Mouse (Mus musculus): ENCODE results near the gene Grin2c. TPM values are rescaled to one million over a fixed set of nuclear protein-coding genes. Genes with fewer than 3 reads are reported as not detected.

Gene Grin2c
- polyA plus RNA-seq, 1 experiment from 2014 or later = 0.18 TPM

DNA sequence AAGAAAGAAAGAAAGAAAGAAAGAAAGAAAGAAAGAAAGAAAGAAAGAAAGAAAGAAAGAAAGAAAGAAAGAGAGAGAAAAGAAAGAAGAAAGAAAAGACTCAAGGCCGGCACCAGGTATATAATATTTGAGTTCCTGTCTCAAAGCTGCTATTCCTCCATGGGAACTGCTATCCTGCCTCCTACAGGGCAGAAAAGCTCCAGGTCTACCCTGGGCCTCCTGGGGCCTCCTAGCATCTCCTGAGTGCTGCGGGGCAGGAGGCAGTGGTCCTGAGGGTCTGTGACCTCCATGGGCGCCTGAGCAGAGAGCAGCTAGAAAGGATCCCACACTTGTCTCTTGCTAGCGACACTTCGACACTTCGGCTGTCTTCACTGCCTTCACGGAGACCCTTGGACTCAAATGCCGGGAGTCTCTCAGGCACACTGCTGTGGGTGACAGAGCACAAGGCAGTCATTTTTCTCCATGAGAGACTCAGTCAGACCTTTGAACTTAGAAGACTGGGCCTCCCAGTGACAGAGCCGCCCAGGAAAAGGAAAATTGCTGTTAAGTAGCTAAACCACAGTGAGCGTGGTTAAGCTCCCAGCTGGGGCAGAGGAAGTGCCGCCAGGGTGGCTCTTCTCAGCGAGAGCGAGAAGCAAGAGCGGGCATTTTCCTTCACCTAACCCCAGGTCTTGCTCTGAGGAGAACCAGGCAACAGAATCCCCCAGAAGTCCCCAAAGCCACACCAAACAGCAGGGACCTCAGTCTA, 35.7 kb downstream of the Grin2c start:
- ATAC-seq (ENCODE audit: low FRiP score) (no peak), DNase-seq (ENCODE audit: low spot score, missing footprints) (no peak)
- H3K4me1 ChIP-seq (ENCODE audit: control insufficient read depth, insufficient read depth, low read length) = peaks cover 46% of the 10 kb centered on the region
- no peaks in the 10 kb centered on the region for H3K27me3 ChIP-seq (ENCODE audit: control insufficient read depth, insufficient read depth, low read length)
- no peak overlapping the region for H3K4me3 ChIP-seq (ENCODE audit: low read depth, low read length)
- no peak overlapping the region for H3K27ac ChIP-seq (ENCODE audit: low read depth, low read length)
- no peaks in the 10 kb centered on the region for H3K9me3 ChIP-seq (ENCODE audit: control insufficient read depth, low read length)
- WGBS = 58% methylated on average over 14 of the region's 14 CpGs
- H3K36me3 ChIP-seq (ENCODE audit: control insufficient read depth, insufficient read depth, low read length) = no peaks in the 10 kb centered on the region
- H3K4me2 ChIP-seq = no peak overlapping the region
- H3K9ac ChIP-seq (ENCODE audit: low read length) = no peak overlapping the region

DNA sequence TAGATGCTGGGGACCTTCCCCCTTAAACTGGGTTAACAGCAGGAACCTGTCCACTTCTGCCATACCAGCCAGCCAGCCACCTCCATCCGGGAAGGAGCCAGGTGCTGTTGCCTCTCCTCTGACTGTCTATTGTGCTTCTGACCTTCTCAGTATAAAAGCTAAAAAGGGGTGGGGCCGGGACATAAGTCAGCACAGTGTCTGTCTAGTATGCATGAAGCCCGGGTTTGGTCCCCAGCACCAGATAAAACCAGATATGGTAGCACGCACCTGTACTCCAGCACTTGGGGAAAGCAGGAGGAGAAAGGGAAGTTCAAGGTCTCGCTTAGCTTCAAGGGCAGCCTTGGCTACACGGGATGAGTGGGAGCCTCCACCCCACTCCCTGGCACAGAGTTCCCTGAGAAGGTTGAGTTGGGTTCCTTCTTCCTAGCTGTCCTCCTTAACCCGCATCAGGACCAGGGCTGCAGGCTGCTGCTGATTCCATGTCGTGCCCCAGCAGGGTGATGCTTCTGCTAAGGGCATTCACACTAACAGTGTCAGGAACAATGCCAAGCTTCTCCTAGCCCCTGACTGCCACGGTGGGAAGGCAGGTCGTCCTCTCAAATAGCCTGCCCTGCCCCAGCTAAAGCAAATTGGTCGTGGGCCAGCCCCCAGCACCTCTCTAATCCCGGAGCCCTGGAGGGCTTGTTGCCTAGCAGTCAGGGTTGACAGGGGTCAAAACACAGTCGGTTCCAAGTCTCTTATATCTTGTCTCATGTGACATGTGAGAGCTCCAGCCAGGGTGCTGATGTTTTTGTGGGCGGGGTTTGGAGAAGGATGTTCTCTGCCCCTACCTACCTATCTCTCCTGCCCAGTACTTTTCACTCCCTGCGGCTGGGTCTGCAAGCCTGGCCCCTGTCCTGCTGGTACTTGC, 37.8 kb downstream of the Grin2c start:
- Histone ChIP-seq H3K27me3 (ENCODE audit: control insufficient read depth, insufficient read depth, low read length) (no peaks in the 10 kb centered on the region), H3K4me1 (ENCODE audit: control insufficient read depth, insufficient read depth, low read length) (peaks cover 45% of the 10 kb centered on the region)

DNA sequence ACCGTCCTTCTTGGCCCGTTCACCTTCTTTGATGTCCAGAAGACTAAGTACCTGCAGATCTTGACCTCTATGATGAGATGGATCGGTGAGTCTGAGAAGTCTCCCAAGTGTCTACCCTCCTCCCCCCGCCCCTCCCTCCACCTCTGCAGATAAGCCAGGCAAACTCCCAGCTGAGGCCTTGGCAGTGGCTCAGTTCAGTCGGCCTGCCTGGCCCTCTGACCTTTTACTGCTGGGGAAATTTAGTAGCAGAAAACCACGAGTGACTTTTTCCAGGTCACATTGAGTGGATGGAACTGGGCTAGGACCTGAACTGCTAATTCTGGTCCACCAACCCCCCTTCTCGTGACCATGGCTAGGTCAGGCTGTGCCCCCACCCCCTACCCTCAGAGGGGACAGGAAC, 38.6 kb downstream of the Grin2c start:
- peaks cover 37% of the 10 kb centered on the region for H3K4me1 ChIP-seq (ENCODE audit: control insufficient read depth, insufficient read depth, low read length)
- no peaks in the 10 kb centered on the region for H3K36me3 ChIP-seq (ENCODE audit: control insufficient read depth, insufficient read depth, low read length)
- no peak overlapping the region for H3K27ac ChIP-seq (ENCODE audit: low read depth, low read length)
- DNase-seq (ENCODE audit: low spot score, missing footprints) (no peak), ATAC-seq (ENCODE audit: low FRiP score) (no peak)
- no peaks in the 10 kb centered on the region for H3K9me3 ChIP-seq (ENCODE audit: control insufficient read depth, low read length)
- WGBS = 64% methylated on average over 7 of the region's 7 CpGs
- H3K9ac ChIP-seq (ENCODE audit: low read length) = no peak overlapping the region
- H3K27me3 ChIP-seq (ENCODE audit: control insufficient read depth, insufficient read depth, low read length) = no peaks in the 10 kb centered on the region
- H3K4me3 ChIP-seq (ENCODE audit: low read depth, low read length) = no peak overlapping the region
- no peak overlapping the region for H3K4me2 ChIP-seq

More for the DNA sequence above, 37.8 kb downstream of the Grin2c start:
- H3K4me3 ChIP-seq (ENCODE audit: low read depth, low read length) = no peak overlapping the region
- no peak overlapping the region for H3K4me2 ChIP-seq
- H3K36me3 ChIP-seq (ENCODE audit: control insufficient read depth, insufficient read depth, low read length) = no peaks in the 10 kb centered on the region
- no peak for DNase-seq (ENCODE audit: low spot score, missing footprints)
- ATAC-seq (ENCODE audit: low FRiP score) = no peak
- WGBS = 52% methylated on average over 15 of the region's 15 CpGs
- H3K9me3 ChIP-seq (ENCODE audit: control insufficient read depth, low read length) = no peaks in the 10 kb centered on the region
- no peak overlapping the region for H3K9ac ChIP-seq (ENCODE audit: low read length)
- no peak overlapping the region for H3K27ac ChIP-seq (ENCODE audit: low read depth, low read length)

DNA sequence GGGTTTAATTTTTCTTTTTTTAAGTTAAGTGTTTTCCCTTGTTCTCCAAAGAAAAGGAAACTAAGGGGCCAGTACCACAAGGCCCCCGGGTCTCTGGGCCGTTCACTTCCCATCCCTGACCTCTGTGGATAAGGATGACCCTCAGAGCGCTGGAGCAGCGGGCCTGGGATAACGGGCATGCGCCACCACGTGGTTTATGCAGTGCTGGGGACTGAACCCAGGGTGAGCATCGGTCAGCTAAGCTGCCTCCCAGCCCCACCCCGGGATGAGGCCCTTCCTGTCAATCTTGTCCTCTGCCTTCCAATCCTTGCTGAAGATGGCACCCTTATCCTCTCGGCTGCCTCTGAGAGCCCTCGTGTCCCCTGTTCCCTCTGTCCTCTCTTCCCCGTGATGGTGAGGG, 39.4 kb downstream of the Grin2c start:
- 12% methylated on average over 12 of the region's 12 CpGs for WGBS
- Histone ChIP-seq H3K4me2 (no peak overlapping the region), H3K4me1 (ENCODE audit: control insufficient read depth, insufficient read depth, low read length) (peaks cover 30% of the 10 kb centered on the region)

DNA sequence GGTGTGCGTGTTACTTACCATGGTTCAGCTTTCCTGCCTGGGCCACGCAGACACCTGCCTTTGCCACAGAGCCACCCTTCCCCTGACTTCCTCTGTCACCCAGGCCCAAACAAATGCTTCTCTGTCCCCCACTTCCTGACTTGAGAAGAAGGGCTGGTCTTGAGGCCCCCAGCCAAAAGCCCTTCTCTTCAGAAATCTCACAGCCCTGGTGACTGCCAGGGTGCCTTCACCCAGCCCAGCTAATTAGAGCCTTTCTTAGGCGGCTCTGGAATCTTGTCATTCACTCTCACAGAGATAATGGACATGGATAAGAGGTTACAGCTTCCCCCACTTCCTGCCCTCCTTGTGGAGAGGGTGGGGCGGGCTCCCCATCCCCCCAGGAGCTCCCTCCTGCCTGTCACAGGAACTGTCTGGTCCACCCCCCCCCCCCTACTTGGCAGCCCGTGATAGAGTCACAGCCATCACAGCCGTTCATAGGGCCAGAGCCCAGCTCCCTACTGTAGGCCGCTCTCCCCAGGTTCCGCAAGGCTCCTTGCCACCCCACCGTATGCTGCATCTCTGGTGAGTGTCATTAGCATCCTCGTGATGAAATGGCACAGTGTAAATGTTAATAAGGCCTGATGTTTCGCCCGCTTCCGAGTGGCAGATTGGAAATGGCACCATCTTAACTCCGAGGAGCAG, 40.1 kb downstream of the Grin2c start:
- H3K4me3 ChIP-seq (ENCODE audit: low read depth, low read length) = no peak overlapping the region
- H3K36me3 ChIP-seq (ENCODE audit: control insufficient read depth, insufficient read depth, low read length) = no peaks in the 10 kb centered on the region
- no peak for DNase-seq (ENCODE audit: low spot score, missing footprints)
- H3K9me3 ChIP-seq (ENCODE audit: control insufficient read depth, low read length) = no peaks in the 10 kb centered on the region
- WGBS = 41% methylated on average over 14 of the region's 14 CpGs
- H3K27me3 ChIP-seq (ENCODE audit: control insufficient read depth, insufficient read depth, low read length) = no peaks in the 10 kb centered on the region
- H3K4me2 ChIP-seq = no peak overlapping the region
- peak; percentile 50; the same call in 1 of the 2 replicates for ATAC-seq (ENCODE audit: low FRiP score)
- no peak overlapping the region for H3K27ac ChIP-seq (ENCODE audit: low read depth, low read length)
- no peak overlapping the region for H3K9ac ChIP-seq (ENCODE audit: low read length)
- peaks cover 29% of the 10 kb centered on the region for H3K4me1 ChIP-seq (ENCODE audit: control insufficient read depth, insufficient read depth, low read length)

More for the DNA sequence above, 39.4 kb downstream of the Grin2c start:
- H3K9ac ChIP-seq (ENCODE audit: low read length) = no peak overlapping the region
- H3K27me3 ChIP-seq (ENCODE audit: control insufficient read depth, insufficient read depth, low read length) = no peaks in the 10 kb centered on the region
- no peaks in the 10 kb centered on the region for H3K9me3 ChIP-seq (ENCODE audit: control insufficient read depth, low read length)
- DNase-seq (ENCODE audit: low spot score, missing footprints) (no peak), ATAC-seq (ENCODE audit: low FRiP score) (peak; percentile 30; the same call in 1 of the 2 replicates)
- H3K4me3 ChIP-seq (ENCODE audit: low read depth, low read length) = no peak overlapping the region
- no peak overlapping the region for H3K27ac ChIP-seq (ENCODE audit: low read depth, low read length)
- no peaks in the 10 kb centered on the region for H3K36me3 ChIP-seq (ENCODE audit: control insufficient read depth, insufficient read depth, low read length)

GRCm38 (mm10) chr11:115225301-115225700, 41.7 kb downstream of the Grin2c start:
- 57% methylated on average over 6 of the region's 6 CpGs for WGBS
- H3K9ac ChIP-seq (ENCODE audit: low read length) = no peak overlapping the region
- no peaks in the 10 kb centered on the region for H3K36me3 ChIP-seq (ENCODE audit: control insufficient read depth, insufficient read depth, low read length)
- H3K4me1 ChIP-seq (ENCODE audit: control insufficient read depth, insufficient read depth, low read length) = peaks cover 24% of the 10 kb centered on the region
- no peak overlapping the region for H3K4me3 ChIP-seq (ENCODE audit: low read depth, low read length)
- H3K27me3 ChIP-seq (ENCODE audit: control insufficient read depth, insufficient read depth, low read length) = no peaks in the 10 kb centered on the region
- no peak for ATAC-seq (ENCODE audit: low FRiP score)
- no peak overlapping the region for H3K4me2 ChIP-seq
- H3K27ac ChIP-seq (ENCODE audit: low read depth, low read length) = no peak overlapping the region
- no peaks in the 10 kb centered on the region for H3K9me3 ChIP-seq (ENCODE audit: control insufficient read depth, low read length)
- DNase-seq (ENCODE audit: low spot score, missing footprints) = no peak

DNA sequence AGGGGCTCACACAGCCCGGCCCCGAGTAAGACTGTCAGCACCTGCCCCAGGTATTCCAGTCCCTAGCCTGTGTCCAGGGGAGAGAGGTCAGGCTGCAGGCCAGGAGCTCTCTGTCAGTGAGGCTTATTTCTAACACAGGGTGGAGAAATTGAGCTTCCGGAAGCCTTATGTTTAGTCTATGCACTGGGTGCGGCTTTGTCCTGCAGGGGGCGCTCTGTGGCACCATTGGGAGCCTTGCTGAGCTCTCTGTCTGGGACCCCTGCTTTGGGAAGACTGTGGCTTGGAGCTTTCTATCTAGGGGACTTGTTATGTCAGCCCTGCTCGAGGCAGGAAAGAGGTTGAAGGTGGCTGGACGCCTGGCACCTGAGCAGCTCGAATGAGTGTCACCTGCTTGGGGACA, 42.2 kb downstream of the Grin2c start:
- Histone ChIP-seq H3K9ac (ENCODE audit: low read length) (no peak overlapping the region), H3K36me3 (ENCODE audit: control insufficient read depth, insufficient read depth, low read length) (no peaks in the 10 kb centered on the region), H3K27ac (ENCODE audit: low read depth, low read length) (no peak overlapping the region), H3K9me3 (ENCODE audit: control insufficient read depth, low read length) (no peaks in the 10 kb centered on the region), H3K4me2 (no peak overlapping the region), H3K4me3 (ENCODE audit: low read depth, low read length) (no peak overlapping the region), H3K4me1 (ENCODE audit: control insufficient read depth, insufficient read depth, low read length) (peaks cover 24% of the 10 kb centered on the region), H3K27me3 (ENCODE audit: control insufficient read depth, insufficient read depth, low read length) (no peaks in the 10 kb centered on the region)
- ATAC-seq (ENCODE audit: low FRiP score) (peak; percentile 25; the same call in 1 of the 2 replicates), DNase-seq (ENCODE audit: low spot score, missing footprints) (peak; percentile 96)
- WGBS = 34% methylated on average over 8 of the region's 8 CpGs

DNA sequence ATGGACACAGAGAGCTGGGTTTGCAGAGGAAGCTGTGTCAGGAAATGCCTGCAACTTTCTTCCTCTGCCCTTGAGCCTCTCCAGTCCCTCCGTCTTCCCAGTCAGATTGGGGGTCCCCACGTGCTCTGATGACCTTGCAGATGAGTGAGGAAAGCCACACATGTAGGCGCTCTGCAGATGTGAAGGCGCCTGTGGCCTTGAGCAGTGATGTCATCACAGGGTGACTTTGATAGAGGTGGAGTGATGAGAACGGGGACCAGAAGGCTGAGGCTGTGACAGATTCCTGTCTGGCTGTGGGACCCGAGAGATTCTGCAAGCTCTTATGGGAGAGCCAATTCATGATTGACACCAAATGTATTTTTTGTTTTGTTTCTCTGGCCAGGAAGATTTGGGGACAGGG, 43.2 kb downstream of the Grin2c start:
- peaks cover 24% of the 10 kb centered on the region for H3K4me1 ChIP-seq (ENCODE audit: control insufficient read depth, insufficient read depth, low read length)
- H3K36me3 ChIP-seq (ENCODE audit: control insufficient read depth, insufficient read depth, low read length) = no peaks in the 10 kb centered on the region
- H3K9ac ChIP-seq (ENCODE audit: low read length) = no peak overlapping the region
- no peak overlapping the region for H3K27ac ChIP-seq (ENCODE audit: low read depth, low read length)
- DNase-seq (ENCODE audit: low spot score, missing footprints) (no peak), ATAC-seq (ENCODE audit: low FRiP score) (no peak)
- no peak overlapping the region for H3K4me2 ChIP-seq
- H3K9me3 ChIP-seq (ENCODE audit: control insufficient read depth, low read length) = no peaks in the 10 kb centered on the region
- no peak overlapping the region for H3K4me3 ChIP-seq (ENCODE audit: low read depth, low read length)
- 85% methylated on average over 6 of the region's 6 CpGs for WGBS
- H3K27me3 ChIP-seq (ENCODE audit: control insufficient read depth, insufficient read depth, low read length) = no peaks in the 10 kb centered on the region

Measured in midbrain, embryonic 11.5 days (tissue).